Mouse (Mus musculus): ENCODE measurements around the gene Akna. TPM values are rescaled to one million over a fixed set of nuclear protein-coding genes. Genes with fewer than 3 reads are reported as not detected.
"Not testable (repeated sequence)": the region's sequence is repeated elsewhere in the genome, so short reads cannot be mapped to it uniquely, and the experiment has no call there.

Akna gene
- polyA plus RNA-seq, 1 experiment from 2014 or later = 1.9 TPM

DNA sequence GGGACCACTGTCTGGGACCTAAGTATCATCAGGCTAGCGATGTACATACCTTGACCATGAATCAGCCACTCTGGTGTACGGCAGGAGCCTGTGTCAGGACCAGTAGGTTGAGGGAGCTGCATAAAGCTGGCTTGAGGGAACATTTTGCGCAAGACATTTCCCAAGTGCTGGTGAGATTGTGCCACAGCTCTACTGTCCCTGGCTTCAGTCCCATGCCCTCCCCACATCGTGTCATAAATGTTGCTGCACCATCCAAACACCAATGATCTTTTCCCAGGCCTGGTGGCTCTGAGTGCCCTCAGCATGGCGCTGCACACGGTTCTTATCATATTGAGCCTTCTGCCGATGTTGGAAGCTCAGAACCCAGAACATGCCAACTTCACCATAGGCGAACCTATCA, 58.9 kb downstream of the Akna start, which contains the start of gene Orm1:
Gene Orm1, plus strand, starts transcription at position 266 of the 400 bp plus-strand sequence.
- H3K9me3 ChIP-seq (ENCODE audit: control insufficient read depth, low read length) = no peaks in the 10 kb centered on the region
- H3K27me3 ChIP-seq (ENCODE audit: control insufficient read depth, insufficient read depth, low read length) = no peaks in the 10 kb centered on the region
- H3K36me3 ChIP-seq (ENCODE audit: control insufficient read depth, insufficient read depth, low read length) = no peaks in the 10 kb centered on the region
- 78% methylated on average over 8 of the region's 8 CpGs for WGBS
- no peak within 1 kb of the TSS for H3K27ac ChIP-seq (replicated peaks in 1 of 2; ENCODE audit: control insufficient read depth in 1 of 2, insufficient read depth in 1 of 2, low read depth in 2 of 2, low read length in 2 of 2)
- H3K4me3 ChIP-seq (ENCODE audit: control insufficient read depth in 1 of 2, insufficient read depth in 1 of 2, low read depth in 1 of 2, low read length in 2 of 2) = no peak within 1 kb of the TSS
- no peak within 1 kb of the TSS for H3K9ac ChIP-seq (ENCODE audit: low read length)
- ATAC-seq (ENCODE audit: insufficient number of reproducible peaks, insufficient read depth, low FRiP score, low read depth) = no peak
- H3K4me2 ChIP-seq (ENCODE audit: low read length) = no peak within 1 kb of the TSS
- no peaks in the 10 kb centered on the region for H3K4me1 ChIP-seq (ENCODE audit: control insufficient read depth in 2 of 2, insufficient read depth in 2 of 2, low read length in 2 of 2)

DNA sequence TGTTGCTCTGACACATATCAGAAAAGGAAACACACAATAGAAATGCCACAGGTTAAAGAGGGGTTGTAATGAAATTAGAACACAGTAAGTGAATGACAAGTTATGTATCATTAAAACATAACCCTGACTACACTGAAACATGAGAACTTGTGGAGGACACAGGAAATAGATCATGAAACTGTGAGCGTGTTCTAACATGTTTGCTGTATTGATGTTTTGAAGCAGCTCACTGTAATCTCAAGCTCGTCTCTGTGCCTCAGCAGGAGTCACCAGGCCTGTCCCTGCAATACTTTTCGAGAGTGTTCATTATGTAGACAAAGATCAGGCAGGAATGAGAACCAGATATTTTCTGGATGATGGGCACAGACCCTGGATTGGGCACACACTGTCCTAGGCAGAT, 59.5 kb downstream of the Akna start:
- H3K27me3 ChIP-seq (ENCODE audit: control insufficient read depth, insufficient read depth, low read length) = no peaks in the 10 kb centered on the region
- no peak overlapping the region for H3K9ac ChIP-seq (ENCODE audit: low read length)
- no peaks in the 10 kb centered on the region for H3K36me3 ChIP-seq (ENCODE audit: control insufficient read depth, insufficient read depth, low read length)
- H3K27ac ChIP-seq (replicated peaks in 1 of 2; ENCODE audit: control insufficient read depth in 1 of 2, insufficient read depth in 1 of 2, low read depth in 2 of 2, low read length in 2 of 2) = no peak overlapping the region
- H3K4me1 ChIP-seq (ENCODE audit: control insufficient read depth in 2 of 2, insufficient read depth in 2 of 2, low read length in 2 of 2) = no peaks in the 10 kb centered on the region
- no peak for ATAC-seq (ENCODE audit: insufficient number of reproducible peaks, insufficient read depth, low FRiP score, low read depth)
- H3K4me2 ChIP-seq (ENCODE audit: low read length) = no peak overlapping the region
- 64% methylated on average over 3 of the region's 3 CpGs for WGBS
- H3K9me3 ChIP-seq (ENCODE audit: control insufficient read depth, low read length) = no peaks in the 10 kb centered on the region
- no peak overlapping the region for H3K4me3 ChIP-seq (ENCODE audit: control insufficient read depth in 1 of 2, insufficient read depth in 1 of 2, low read depth in 1 of 2, low read length in 2 of 2)

DNA sequence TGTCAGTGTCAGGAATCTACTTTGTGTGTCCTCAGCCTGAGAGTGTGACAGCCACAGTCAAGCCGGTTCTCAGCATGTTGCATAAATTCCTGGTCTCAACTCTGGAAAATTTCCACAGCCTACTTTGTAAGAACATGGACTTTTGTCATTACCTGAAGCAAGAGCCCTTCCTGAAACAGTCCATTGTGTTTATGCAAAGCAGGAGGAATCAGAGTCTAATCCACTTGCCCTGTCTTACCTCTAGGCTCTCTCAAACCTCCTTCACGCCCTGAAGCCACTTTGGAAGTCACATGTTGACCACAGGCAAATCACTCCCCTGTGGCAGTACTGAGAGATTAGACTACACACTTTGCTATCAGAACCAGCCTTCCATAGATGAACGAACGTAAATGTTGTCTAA, 60.7 kb downstream of the Akna start:
- no peak for ATAC-seq (ENCODE audit: insufficient number of reproducible peaks, insufficient read depth, low FRiP score, low read depth)
- 53% methylated on average over 4 of the region's 4 CpGs for WGBS
- no peak overlapping the region for H3K9ac ChIP-seq (ENCODE audit: low read length)

DNA sequence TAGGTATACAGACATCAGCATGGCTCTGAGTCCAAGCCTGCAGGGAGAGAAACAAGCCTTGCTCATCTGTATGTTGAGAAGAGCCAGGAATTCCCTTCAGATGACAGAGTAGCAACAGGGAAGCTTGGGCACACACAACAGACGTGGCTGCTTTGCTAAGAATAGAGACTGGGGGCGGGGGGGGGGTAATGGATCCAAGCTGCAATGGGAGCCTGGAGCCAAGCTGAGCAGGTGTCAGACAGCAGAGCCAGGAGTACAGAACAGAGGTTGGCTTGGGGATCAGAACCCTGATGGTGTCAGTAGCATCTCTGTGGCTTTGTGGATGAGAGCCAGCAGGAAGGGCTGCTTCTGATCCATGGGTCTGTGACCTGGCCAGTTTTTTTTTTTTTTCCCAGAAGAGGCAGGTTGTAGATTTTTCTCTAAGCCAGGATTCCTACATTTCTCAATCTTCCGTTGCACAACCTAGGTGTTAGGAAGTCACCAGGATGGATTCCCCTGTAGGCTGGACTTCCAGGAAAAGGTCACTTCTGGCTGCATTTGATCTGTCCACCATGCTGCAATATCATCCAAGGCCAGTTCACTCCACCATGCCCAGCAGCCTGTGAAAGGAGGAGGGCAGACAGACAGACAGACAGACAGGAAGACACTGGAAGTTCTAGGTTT, 64.6 kb downstream of the Akna start:
- no peak overlapping the region for H3K27ac ChIP-seq (replicated peaks in 1 of 2; ENCODE audit: control insufficient read depth in 1 of 2, insufficient read depth in 1 of 2, low read depth in 2 of 2, low read length in 2 of 2)
- H3K4me3 ChIP-seq (ENCODE audit: control insufficient read depth in 1 of 2, insufficient read depth in 1 of 2, low read depth in 1 of 2, low read length in 2 of 2) = no peak overlapping the region
- H3K4me2 ChIP-seq (ENCODE audit: low read length) = no peak overlapping the region
- H3K9me3 ChIP-seq (ENCODE audit: control insufficient read depth, low read length) = no peaks in the 10 kb centered on the region
- no peaks in the 10 kb centered on the region for H3K27me3 ChIP-seq (ENCODE audit: control insufficient read depth, insufficient read depth, low read length)
- no peak overlapping the region for H3K9ac ChIP-seq (ENCODE audit: low read length)
- no peaks in the 10 kb centered on the region for H3K4me1 ChIP-seq (ENCODE audit: control insufficient read depth in 2 of 2, insufficient read depth in 2 of 2, low read length in 2 of 2)
- 39% methylated on average over 3 of the region's 3 CpGs for WGBS
- ATAC-seq (ENCODE audit: insufficient number of reproducible peaks, insufficient read depth, low FRiP score, low read depth) = no peak
- no peaks in the 10 kb centered on the region for H3K36me3 ChIP-seq (ENCODE audit: control insufficient read depth, insufficient read depth, low read length)

More for the DNA sequence above, 60.7 kb downstream of the Akna start:
- Histone ChIP-seq H3K9me3 (ENCODE audit: control insufficient read depth, low read length) (no peaks in the 10 kb centered on the region), H3K4me1 (ENCODE audit: control insufficient read depth in 2 of 2, insufficient read depth in 2 of 2, low read length in 2 of 2) (no peaks in the 10 kb centered on the region), H3K4me2 (ENCODE audit: low read length) (no peak overlapping the region), H3K27me3 (ENCODE audit: control insufficient read depth, insufficient read depth, low read length) (no peaks in the 10 kb centered on the region), H3K4me3 (ENCODE audit: control insufficient read depth in 1 of 2, insufficient read depth in 1 of 2, low read depth in 1 of 2, low read length in 2 of 2) (no peak overlapping the region), H3K27ac (replicated peaks in 1 of 2; ENCODE audit: control insufficient read depth in 1 of 2, insufficient read depth in 1 of 2, low read depth in 2 of 2, low read length in 2 of 2) (no peak overlapping the region), H3K36me3 (ENCODE audit: control insufficient read depth, insufficient read depth, low read length) (no peaks in the 10 kb centered on the region)

DNA sequence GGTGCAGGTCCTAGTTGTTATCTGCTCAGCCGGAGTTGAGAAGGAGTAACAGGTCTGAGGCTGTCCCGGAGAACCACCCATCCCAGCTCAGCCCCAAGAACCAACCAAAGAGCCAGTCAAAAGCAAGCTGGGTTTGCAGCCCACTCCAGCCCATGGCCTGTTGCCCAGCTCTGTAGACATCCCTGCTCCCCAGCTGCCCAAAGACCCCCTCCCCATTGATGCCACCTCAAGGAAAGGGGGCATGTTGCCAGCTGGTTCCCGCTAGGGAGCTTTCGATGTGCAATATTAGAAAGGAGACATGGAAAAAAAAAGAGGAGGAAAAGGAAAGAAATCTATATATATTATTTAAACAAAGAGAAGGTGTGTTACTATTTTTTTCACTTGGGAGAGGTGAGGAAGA, 69.8 kb downstream of the Akna start:
- no peak overlapping the region for H3K4me3 ChIP-seq (ENCODE audit: control insufficient read depth in 1 of 2, insufficient read depth in 1 of 2, low read depth in 1 of 2, low read length in 2 of 2)
- peaks cover 11% of the 10 kb centered on the region; the same call in 1 of the 2 replicates for H3K36me3 ChIP-seq (ENCODE audit: control insufficient read depth, insufficient read depth, low read length)
- no peaks in the 10 kb centered on the region for H3K4me1 ChIP-seq (ENCODE audit: control insufficient read depth in 2 of 2, insufficient read depth in 2 of 2, low read length in 2 of 2)
- H3K9ac ChIP-seq (ENCODE audit: low read length) = no peak overlapping the region
- no peak overlapping the region for H3K27ac ChIP-seq (replicated peaks in 1 of 2; ENCODE audit: control insufficient read depth in 1 of 2, insufficient read depth in 1 of 2, low read depth in 2 of 2, low read length in 2 of 2)
- ATAC-seq (ENCODE audit: insufficient number of reproducible peaks, insufficient read depth, low FRiP score, low read depth) = no peak
- no peaks in the 10 kb centered on the region for H3K27me3 ChIP-seq (ENCODE audit: control insufficient read depth, insufficient read depth, low read length)
- no peak overlapping the region for H3K4me2 ChIP-seq (ENCODE audit: low read length)
- 87% methylated on average over 4 of the region's 4 CpGs for WGBS
- H3K9me3 ChIP-seq (ENCODE audit: control insufficient read depth, low read length) = no peaks in the 10 kb centered on the region

DNA sequence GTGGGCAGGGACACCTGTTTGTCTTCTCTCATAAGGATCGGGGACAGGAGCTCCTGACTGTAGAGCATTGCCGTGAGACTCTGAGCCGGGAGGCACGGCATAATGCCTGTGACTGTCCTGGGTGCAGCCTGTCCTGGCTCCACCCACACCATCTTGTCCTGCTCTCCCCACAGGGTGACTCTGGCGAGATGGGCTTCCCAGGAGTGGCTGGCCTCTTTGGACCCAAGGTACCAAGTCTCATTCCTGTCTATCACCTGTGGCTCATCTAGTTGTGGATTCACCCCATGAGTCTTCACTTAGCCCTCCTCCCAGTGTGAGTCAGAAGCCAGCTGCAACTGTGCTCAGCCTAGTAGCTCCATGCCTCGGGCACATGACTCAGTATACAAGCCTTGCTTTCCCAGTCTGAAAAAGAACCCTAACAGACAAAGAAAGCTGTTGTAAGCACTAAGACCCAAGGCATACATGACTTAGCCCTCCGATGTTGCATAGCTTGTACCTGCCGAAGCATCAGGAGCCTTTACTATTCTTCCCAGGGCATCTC, 79.8 kb downstream of the Akna start:
- Histone ChIP-seq H3K27me3 (ENCODE audit: control insufficient read depth, insufficient read depth, low read length) (no peaks in the 10 kb centered on the region), H3K4me3 (ENCODE audit: control insufficient read depth in 1 of 2, insufficient read depth in 1 of 2, low read depth in 1 of 2, low read length in 2 of 2) (no peak overlapping the region), H3K27ac (replicated peaks in 1 of 2; ENCODE audit: control insufficient read depth in 1 of 2, insufficient read depth in 1 of 2, low read depth in 2 of 2, low read length in 2 of 2) (no peak overlapping the region), H3K36me3 (ENCODE audit: control insufficient read depth, insufficient read depth, low read length) (peaks cover 24% of the 10 kb centered on the region), H3K4me1 (ENCODE audit: control insufficient read depth in 2 of 2, insufficient read depth in 2 of 2, low read length in 2 of 2) (no peaks in the 10 kb centered on the region), H3K9me3 (ENCODE audit: control insufficient read depth, low read length) (no peaks in the 10 kb centered on the region), H3K9ac (ENCODE audit: low read length) (no peak overlapping the region), H3K4me2 (ENCODE audit: low read length) (no peak overlapping the region)
- ATAC-seq (ENCODE audit: insufficient number of reproducible peaks, insufficient read depth, low FRiP score, low read depth) = no peak
- 70% methylated on average over 8 of the region's 8 CpGs for WGBS

DNA sequence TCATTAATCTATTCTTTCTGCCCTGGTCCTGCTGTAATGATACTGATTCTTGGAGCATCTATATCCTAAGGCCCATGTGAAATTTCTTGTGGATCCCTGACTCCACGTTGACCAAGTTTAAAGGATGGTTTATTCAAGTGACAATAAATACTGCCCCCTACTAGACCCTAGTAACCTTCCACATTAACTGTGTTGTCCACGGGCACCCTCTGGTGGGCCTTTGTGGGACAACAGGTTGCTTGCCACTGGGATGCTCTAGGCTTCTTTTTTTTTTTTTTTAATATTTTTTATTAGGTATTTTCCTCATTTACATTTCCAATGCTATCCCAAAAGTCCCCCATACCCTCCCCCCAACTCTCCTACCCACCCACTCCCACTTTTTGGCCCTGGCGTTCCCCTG, 83.6 kb downstream of the Akna start:
- H3K4me1 ChIP-seq (ENCODE audit: control insufficient read depth in 2 of 2, insufficient read depth in 2 of 2, low read length in 2 of 2); H3K9ac ChIP-seq (ENCODE audit: low read length); H3K4me2 ChIP-seq (ENCODE audit: low read length); H3K27me3 ChIP-seq (ENCODE audit: control insufficient read depth, insufficient read depth, low read length); H3K4me3 ChIP-seq (ENCODE audit: control insufficient read depth in 1 of 2, insufficient read depth in 1 of 2, low read depth in 1 of 2, low read length in 2 of 2); H3K27ac ChIP-seq (replicated peaks in 1 of 2; ENCODE audit: control insufficient read depth in 1 of 2, insufficient read depth in 1 of 2, low read depth in 2 of 2, low read length in 2 of 2); H3K9me3 ChIP-seq (ENCODE audit: control insufficient read depth, low read length); ATAC-seq (ENCODE audit: insufficient number of reproducible peaks, insufficient read depth, low FRiP score, low read depth): not testable (repeated sequence)
- peaks cover 20% of the 10 kb centered on the region for H3K36me3 ChIP-seq (ENCODE audit: control insufficient read depth, insufficient read depth, low read length)
- 23% methylated on average over 3 of the region's 3 CpGs for WGBS

All from heart, embryonic 14.5 days (tissue).